Mouse (Mus musculus) adrenal gland, postnatal 25 days (tissue): Measurements from ENCODE around the gene Mog. TPM values are rescaled to one million over a fixed set of nuclear protein-coding genes. Genes with fewer than 3 reads are reported as not detected.
"Not testable (repeated sequence)": the region's sequence is repeated elsewhere in the genome, so short reads cannot be mapped to it uniquely, and the experiment has no call there.

ENCODE experiments used
- DNase-seq: peaks from one replicate; pipeline ENCODE4 v3.0.0; 2021; ENCODE audit warnings: mixed read lengths
- total RNA-seq: library from RNA; stranded (reverse); gene quantifications from 2 replicates; pipeline ENCODE4 v1.2.3, GENCODE M21; 2021

The Mog gene
- total RNA-seq, 1 experiment from 2014 or later = not detected

- DNase-seq = no peak
Observed at GRCm38 (mm10) chr17:36993770-36994325, 29.4 kb downstream of the Mog start.

- no peak for DNase-seq
Observed at GRCm38 (mm10) chr17:36992336-36993104, 30.7 kb downstream of the Mog start.

- DNase-seq = not testable (repeated sequence)
Observed at GRCm38 (mm10) chr17:36990630-36991029, 32.6 kb downstream of the Mog start.

- no peak for DNase-seq
Observed at GRCm38 (mm10) chr17:36989437-36989836, 33.8 kb downstream of the Mog start, which contains the start of gene H2-M5. TSS of gene H2-M5 (minus strand) at chr17:36989537.

GRCm38 (mm10) chr17:36988475-36988874 is 34.7 kb downstream of the Mog start:
- DNase-seq = no peak

GRCm38 (mm10) chr17:36982253-36983155 is 40.7 kb downstream of the Mog start:
- no peak for DNase-seq

- DNase-seq = no peak
Observed at GRCm38 (mm10) chr17:36981845-36982244, 41.4 kb downstream of the Mog start.

GRCm38 (mm10) chr17:36981221-36981813 is 41.9 kb downstream of the Mog start, which contains the start of gene 2410137M14Rik:
TSS of gene 2410137M14Rik (minus strand) at chr17:36981237.
- DNase-seq = no peak

- no peak for DNase-seq
Observed at GRCm38 (mm10) chr17:36973271-36973787, 49.9 kb downstream of the Mog start.

GRCm38 (mm10) chr17:36972791-36973190 is 50.4 kb downstream of the Mog start:
- DNase-seq = no peak

GRCm38 (mm10) chr17:36971172-36971850 is 51.9 kb downstream of the Mog start:
- DNase-seq = no peak

- DNase-seq = no peak
Observed at GRCm38 (mm10) chr17:36970316-36970890, 52.8 kb downstream of the Mog start.

GRCm38 (mm10) chr17:36966875-36967274 is 56.3 kb downstream of the Mog start:
- no peak for DNase-seq

GRCm38 (mm10) chr17:36961125-36961524 is 62.1 kb downstream of the Mog start:
- no peak for DNase-seq

Other genes with a start within 250 kb of the Mog start
- gene H2-M10.6, start 211.2 kb downstream of the Mog start, total RNA-seq = not detected in 2 replicates
- gene Trim26, start 186.3 kb downstream of the Mog start, total RNA-seq = 69.2 and 77.1 TPM in 2 replicates
- not detected in 2 replicates for gene Trim15, start 156.2 kb downstream of the Mog start, total RNA-seq
- 0.27 and 0.67 TPM in 2 replicates for gene Trim10, start 153.8 kb downstream of the Mog start, total RNA-seq
- 0.61 TPM in 1 of 2 replicates, not detected in the other for gene Trim40, start 133.3 kb downstream of the Mog start, total RNA-seq
- not detected in 2 replicates for gene Trim31, start 125.3 kb downstream of the Mog start, total RNA-seq
- gene Rnf39, start 80.5 kb downstream of the Mog start, total RNA-seq = 0.85 TPM in 1 of 2 replicates, not detected in the other
- gene Ppp1r11, start 71.7 kb downstream of the Mog start, total RNA-seq = 78.7 and 85.4 TPM in 2 replicates
- gene Znrd1, start 64.8 kb downstream of the Mog start, total RNA-seq = 33.8 and 41.3 TPM in 2 replicates
- 16.5 and 21.2 TPM in 2 replicates for gene Znrd1as, start 64.8 kb downstream of the Mog start, total RNA-seq
- gene 2410137M14Rik, start 42.2 kb downstream of the Mog start, total RNA-seq = not detected in 2 replicates
- not detected in 2 replicates for gene H2-M5, start 33.9 kb downstream of the Mog start, total RNA-seq
- gene Zfp57, start 22.2 kb downstream of the Mog start, total RNA-seq = 2.5 and 3.8 TPM in 2 replicates
- 39.6 and 46.0 TPM in 2 replicates for gene Gabbr1, start 22.6 kb upstream of the Mog start, total RNA-seq
- gene Olfr90, start 65.1 kb upstream of the Mog start, total RNA-seq = not detected in 2 replicates
- gene Olfr91, start 74.9 kb upstream of the Mog start, total RNA-seq = not detected in 2 replicates
- not detected in 2 replicates for gene Olfr92, start 96.7 kb upstream of the Mog start, total RNA-seq
- not detected in 2 replicates for gene Olfr93, start 138.1 kb upstream of the Mog start, total RNA-seq
- not detected in 2 replicates for gene Ubd, start 170.5 kb upstream of the Mog start, total RNA-seq
- not detected in 2 replicates for gene Olfr94, start 177.6 kb upstream of the Mog start, total RNA-seq
- gene Olfr95, start 189.7 kb upstream of the Mog start, total RNA-seq = not detected in 2 replicates
- gene Olfr96, start 196.7 kb upstream of the Mog start, total RNA-seq = not detected in 2 replicates
- not detected in 2 replicates for gene Olfr97, start 213.9 kb upstream of the Mog start, total RNA-seq
- gene Olfr98, start 240.4 kb upstream of the Mog start, total RNA-seq = not detected in 2 replicates
- 2.6 and 5.4 TPM in 2 replicates for gene H2-M3, start 246.8 kb upstream of the Mog start, total RNA-seq